Mouse (Mus musculus) forebrain, embryonic 13.5 days (tissue): ENCODE measurements at regions not wholly inside any gene's neighbourhood (a gene's known extent, or its start where the extent isn't known, plus 50 kb on each side); places are given as distances from the start of the nearest gene placed in this dataset.

ENCODE experiments used
- ATAC-seq: fragments of 200-750 bp; cut with Nextera tagmentation; 2 replicates; pipeline ENCODE4 v1.8.0; 2017
- H3K27ac ChIP-seq: fragments of 300-500 bp; sonication (generic); 2 replicates; pipeline ENCODE4 v1.5.1; 2015; ENCODE audit warnings: inconsistent platforms, mild to moderate bottlenecking, moderate library complexity
- H3K27me3 ChIP-seq: fragments of 300-500 bp; sonication (generic); 2 replicates; pipeline ENCODE4 v1.6.1; 2015; ENCODE audit warnings: mild to moderate bottlenecking, inconsistent platforms
- H3K36me3 ChIP-seq: fragments of 300-500 bp; sonication (generic); 2 replicates; pipeline ENCODE4 v1.6.1; 2015; ENCODE audit warnings: mild to moderate bottlenecking, inconsistent platforms; ENCODE audit not compliant: poor library complexity, severe bottlenecking
- H3K4me1 ChIP-seq: fragments of 300-500 bp; sonication (generic); 2 replicates; pipeline ENCODE4 v1.6.1; 2015; ENCODE audit warnings: inconsistent platforms
- H3K4me2 ChIP-seq: fragments of 300-500 bp; sonication (generic); 2 replicates; pipeline ENCODE4 v1.6.1; 2015; ENCODE audit warnings: inconsistent platforms, mild to moderate bottlenecking, moderate library complexity
- H3K4me3 ChIP-seq: fragments of 300-500 bp; sonication (generic); 2 replicates; pipeline ENCODE4 v1.5.1; 2015; ENCODE audit warnings: mild to moderate bottlenecking, inconsistent platforms
- H3K9ac ChIP-seq: fragments of 300-500 bp; sonication (generic); 2 replicates; pipeline ENCODE4 v1.6.1; 2015; ENCODE audit warnings: mild to moderate bottlenecking, inconsistent platforms
- H3K9me3 ChIP-seq: fragments of 300-500 bp; sonication (generic); replicated peaks from 2 replicates; pipeline ENCODE4 v1.6.1; 2016; ENCODE audit warnings: inconsistent platforms
- WGBS: fragments of 180-500 bp; shearing (Covaris S2); methylation state at CpG from one replicate; pipeline ENCODE4 v1.1.7; 2015; 5-methylcytosine and 5-hydroxymethylcytosine counted together

GRCm38 (mm10) chr10:96188168-96188567 lies 51.8 kb downstream of the Gm5426 start:
- ATAC-seq = no peak
- 85% methylated on average over 7 of the region's 7 CpGs for WGBS
- Histone ChIP-seq H3K9me3 (no peaks in the 10 kb centered on the region), H3K27ac (no peak overlapping the region), H3K4me1 (no peaks in the 10 kb centered on the region), H3K4me3 (no peak overlapping the region), H3K36me3 (no peaks in the 10 kb centered on the region), H3K9ac (no peak overlapping the region), H3K4me2 (no peak overlapping the region), H3K27me3 (no peaks in the 10 kb centered on the region)

- H3K9ac ChIP-seq = no peak overlapping the region
- H3K4me1 ChIP-seq = no peaks in the 10 kb centered on the region
- no peaks in the 10 kb centered on the region for H3K27me3 ChIP-seq
- ATAC-seq = peak; percentile 69; the same call in 1 of the 2 replicates
- no peak overlapping the region for H3K27ac ChIP-seq
- H3K9me3 ChIP-seq = no peaks in the 10 kb centered on the region
- H3K4me3 ChIP-seq = no peak overlapping the region
- 50% methylated on average over 10 of the region's 10 CpGs for WGBS
- H3K4me2 ChIP-seq = no peak overlapping the region
- H3K36me3 ChIP-seq = no peaks in the 10 kb centered on the region
Observed at GRCm38 (mm10) chr10:96190168-96190987, 54.0 kb downstream of the Gm5426 start.

- WGBS = 86% methylated on average over 27 of the region's 27 CpGs
- no peak overlapping the region for H3K4me2 ChIP-seq
- no peak overlapping the region for H3K27ac ChIP-seq
- no peak overlapping the region for H3K4me3 ChIP-seq
- H3K27me3 ChIP-seq = no peaks in the 10 kb centered on the region
- ATAC-seq = no peak
- no peaks in the 10 kb centered on the region for H3K4me1 ChIP-seq
- H3K9me3 ChIP-seq = no peaks in the 10 kb centered on the region
- no peak overlapping the region for H3K9ac ChIP-seq
- no peaks in the 10 kb centered on the region for H3K36me3 ChIP-seq
Observed at GRCm38 (mm10) chr10:96200932-96201641, 64.7 kb downstream of the Gm5426 start.

GRCm38 (mm10) chr10:96201891-96202290 lies 65.5 kb downstream of the Gm5426 start:
- Histone ChIP-seq H3K27me3 (no peaks in the 10 kb centered on the region), H3K9ac (no peak overlapping the region), H3K36me3 (no peaks in the 10 kb centered on the region), H3K4me3 (no peak overlapping the region), H3K27ac (no peak overlapping the region), H3K4me2 (no peak overlapping the region), H3K9me3 (no peaks in the 10 kb centered on the region), H3K4me1 (no peaks in the 10 kb centered on the region)
- WGBS = 80% methylated on average over 6 of the region's 6 CpGs
- no peak for ATAC-seq

GRCm38 (mm10) chr10:96202871-96203270 lies 66.5 kb downstream of the Gm5426 start:
- H3K4me3 ChIP-seq = no peak overlapping the region
- H3K27me3 ChIP-seq = no peaks in the 10 kb centered on the region
- H3K4me1 ChIP-seq = no peaks in the 10 kb centered on the region
- ATAC-seq = no peak
- H3K9ac ChIP-seq = no peak overlapping the region
- H3K9me3 ChIP-seq = no peaks in the 10 kb centered on the region
- no peak overlapping the region for H3K4me2 ChIP-seq
- no peaks in the 10 kb centered on the region for H3K36me3 ChIP-seq
- H3K27ac ChIP-seq = no peak overlapping the region

- Histone ChIP-seq H3K9me3 (no peaks in the 10 kb centered on the region), H3K27ac (no peak overlapping the region), H3K4me1 (no peaks in the 10 kb centered on the region), H3K4me3 (no peak overlapping the region), H3K4me2 (no peak overlapping the region), H3K9ac (no peak overlapping the region), H3K27me3 (no peaks in the 10 kb centered on the region), H3K36me3 (no peaks in the 10 kb centered on the region)
- 95% methylated on average over 5 of the region's 5 CpGs for WGBS
- no peak for ATAC-seq
Observed at GRCm38 (mm10) chr10:96204198-96204597, 67.8 kb downstream of the Gm5426 start.

- Histone ChIP-seq H3K27ac (no peak overlapping the region), H3K4me3 (no peak overlapping the region), H3K27me3 (no peaks in the 10 kb centered on the region), H3K36me3 (no peaks in the 10 kb centered on the region), H3K4me2 (no peak overlapping the region), H3K9me3 (no peaks in the 10 kb centered on the region), H3K4me1 (peaks cover 2% of the 10 kb centered on the region; the same call in 1 of the 2 replicates), H3K9ac (no peak overlapping the region)
- ATAC-seq = no peak
- 85% methylated on average over 5 of the region's 5 CpGs for WGBS
Observed at GRCm38 (mm10) chr10:96209171-96209570, 72.8 kb downstream of the Gm5426 start.

GRCm38 (mm10) chr10:96211189-96211588 lies 74.8 kb downstream of the Gm5426 start:
- Histone ChIP-seq H3K27me3 (no peaks in the 10 kb centered on the region), H3K4me3 (no peak overlapping the region), H3K4me1 (peaks cover 11% of the 10 kb centered on the region; the same call in 1 of the 2 replicates), H3K9ac (no peak overlapping the region), H3K4me2 (no peak overlapping the region), H3K27ac (no peak overlapping the region), H3K36me3 (no peaks in the 10 kb centered on the region), H3K9me3 (no peaks in the 10 kb centered on the region)
- no peak for ATAC-seq
- 75% methylated on average over 7 of the region's 7 CpGs for WGBS

- H3K4me1 ChIP-seq = peaks cover 11% of the 10 kb centered on the region; the same call in 1 of the 2 replicates
- H3K27ac ChIP-seq = no peak overlapping the region
- no peak overlapping the region for H3K9ac ChIP-seq
- H3K4me2 ChIP-seq = no peak overlapping the region
- H3K36me3 ChIP-seq = no peaks in the 10 kb centered on the region
- no peaks in the 10 kb centered on the region for H3K27me3 ChIP-seq
- H3K9me3 ChIP-seq = no peaks in the 10 kb centered on the region
- under 1% methylated on average over 10 of the region's 10 CpGs for WGBS
- ATAC-seq = peak; percentile 93
- no peak overlapping the region for H3K4me3 ChIP-seq
Observed at GRCm38 (mm10) chr10:96213876-96214275, 77.5 kb downstream of the Gm5426 start.

GRCm38 (mm10) chr10:96214285-96214684 lies 77.9 kb downstream of the Gm5426 start:
- Histone ChIP-seq H3K4me2 (no peak overlapping the region), H3K27me3 (no peaks in the 10 kb centered on the region), H3K27ac (no peak overlapping the region), H3K9ac (no peak overlapping the region), H3K4me3 (no peak overlapping the region), H3K9me3 (no peaks in the 10 kb centered on the region), H3K36me3 (no peaks in the 10 kb centered on the region), H3K4me1 (peaks cover 11% of the 10 kb centered on the region; the same call in 1 of the 2 replicates)
- ATAC-seq = peak; percentile 38; the same call in 1 of the 2 replicates
- WGBS = 67% methylated on average over 7 of the region's 7 CpGs

- Histone ChIP-seq H3K9ac (no peak overlapping the region), H3K27me3 (no peaks in the 10 kb centered on the region), H3K27ac (no peak overlapping the region), H3K36me3 (no peaks in the 10 kb centered on the region), H3K4me1 (peaks cover 11% of the 10 kb centered on the region; the same call in 1 of the 2 replicates), H3K4me3 (no peak overlapping the region), H3K4me2 (no peak overlapping the region), H3K9me3 (no peaks in the 10 kb centered on the region)
- WGBS = 53% methylated on average over 6 of the region's 6 CpGs
- ATAC-seq = peak; percentile 33; the same call in 1 of the 2 replicates
Observed at GRCm38 (mm10) chr10:96214946-96215345, 78.5 kb downstream of the Gm5426 start.

- no peak overlapping the region for H3K27ac ChIP-seq
- no peaks in the 10 kb centered on the region for H3K4me1 ChIP-seq
- no peak overlapping the region for H3K9ac ChIP-seq
- H3K4me3 ChIP-seq = no peak overlapping the region
- no peaks in the 10 kb centered on the region for H3K27me3 ChIP-seq
- H3K4me2 ChIP-seq = no peak overlapping the region
- 95% methylated on average over 4 of the region's 4 CpGs for WGBS
- H3K9me3 ChIP-seq = no peaks in the 10 kb centered on the region
- H3K36me3 ChIP-seq = no peaks in the 10 kb centered on the region
- no peak for ATAC-seq
Observed at GRCm38 (mm10) chr10:96220731-96221130, 84.3 kb downstream of the Gm5426 start.
